Mouse (Mus musculus): Measurements from ENCODE around the gene Sema4b.

The Sema4b gene

GRCm38 (mm10) chr7:80186531-80187296, at the start of gene Sema4b:
TSS of gene Sema4b (plus strand) at chr7:80186841.
- DNase-seq (ENCODE audit: low spot score in 2 of 2) = peak; percentile 91 to 94

- no peak for DNase-seq (ENCODE audit: low spot score in 2 of 2)
Observed at GRCm38 (mm10) chr7:80138375-80138774, 48.3 kb upstream of the Sema4b start.

GRCm38 (mm10) chr7:80140815-80141214, 45.8 kb upstream of the Sema4b start:
- DNase-seq (ENCODE audit: low spot score in 2 of 2) = peak in 1 of 2 experiments; percentile 75

- DNase-seq (ENCODE audit: low spot score in 2 of 2) = peak; percentile 69 to 85
Observed at GRCm38 (mm10) chr7:80143331-80144273, 43.0 kb upstream of the Sema4b start.

GRCm38 (mm10) chr7:80144695-80145094, 41.9 kb upstream of the Sema4b start:
- DNase-seq (ENCODE audit: low spot score in 2 of 2) = no peak

GRCm38 (mm10) chr7:80146077-80146476, 40.6 kb upstream of the Sema4b start:
- no peak for DNase-seq (ENCODE audit: low spot score in 2 of 2)

- peak in 1 of 2 experiments; percentile 45 for DNase-seq (ENCODE audit: low spot score in 2 of 2)
Observed at GRCm38 (mm10) chr7:80149356-80149755, 37.3 kb upstream of the Sema4b start.

GRCm38 (mm10) chr7:80152152-80152551, 34.5 kb upstream of the Sema4b start:
- DNase-seq (ENCODE audit: low spot score in 2 of 2) = no peak

- DNase-seq (ENCODE audit: low spot score in 2 of 2) = no peak
Observed at GRCm38 (mm10) chr7:80152756-80153155, 33.9 kb upstream of the Sema4b start.

- no peak for DNase-seq (ENCODE audit: low spot score in 2 of 2)
Observed at GRCm38 (mm10) chr7:80154689-80155088, 32.0 kb upstream of the Sema4b start.

- DNase-seq (ENCODE audit: low spot score in 2 of 2) = peak in 1 of 2 experiments; percentile 11
Observed at GRCm38 (mm10) chr7:80156711-80157227, 29.9 kb upstream of the Sema4b start.

GRCm38 (mm10) chr7:80158496-80159268, 28.0 kb upstream of the Sema4b start:
- DNase-seq (ENCODE audit: low spot score in 2 of 2) = no peak

GRCm38 (mm10) chr7:80160293-80160944, 26.2 kb upstream of the Sema4b start:
- DNase-seq (ENCODE audit: low spot score in 2 of 2) = no peak

GRCm38 (mm10) chr7:80160945-80161306, 25.7 kb upstream of the Sema4b start:
- no peak for DNase-seq (ENCODE audit: low spot score in 2 of 2)

- DNase-seq (ENCODE audit: low spot score in 2 of 2) = no peak
Observed at GRCm38 (mm10) chr7:80165432-80165831, 21.2 kb upstream of the Sema4b start.

GRCm38 (mm10) chr7:80166740-80167139, 19.9 kb upstream of the Sema4b start:
- DNase-seq (ENCODE audit: low spot score in 2 of 2) = no peak

- no peak for DNase-seq (ENCODE audit: low spot score in 2 of 2)
Observed at GRCm38 (mm10) chr7:80169847-80170246, 16.8 kb upstream of the Sema4b start.

- no peak for DNase-seq (ENCODE audit: low spot score in 2 of 2)
Observed at GRCm38 (mm10) chr7:80171345-80171744, 15.3 kb upstream of the Sema4b start.

GRCm38 (mm10) chr7:80172069-80172956, 14.3 kb upstream of the Sema4b start:
- DNase-seq (ENCODE audit: low spot score in 2 of 2) = no peak

- DNase-seq (ENCODE audit: low spot score in 2 of 2) = no peak
Observed at GRCm38 (mm10) chr7:80176159-80176558, 10.5 kb upstream of the Sema4b start.
